Mouse (Mus musculus) E14TG2a.4 (cell line): ENCODE data around the gene Megf11.

Experiments
- CTCF ChIP-seq: conservative IDR thresholded peaks from 2 replicates; pipeline ENCODE4 v1.5.1; 2014; ENCODE audit warnings: low read length
- POU5F1 ChIP-seq: IDR thresholded peaks from 2 replicates; pipeline ENCODE4 v1.6.1; 2014; ENCODE audit warnings: low read length, borderline replicate concordance

DNA sequence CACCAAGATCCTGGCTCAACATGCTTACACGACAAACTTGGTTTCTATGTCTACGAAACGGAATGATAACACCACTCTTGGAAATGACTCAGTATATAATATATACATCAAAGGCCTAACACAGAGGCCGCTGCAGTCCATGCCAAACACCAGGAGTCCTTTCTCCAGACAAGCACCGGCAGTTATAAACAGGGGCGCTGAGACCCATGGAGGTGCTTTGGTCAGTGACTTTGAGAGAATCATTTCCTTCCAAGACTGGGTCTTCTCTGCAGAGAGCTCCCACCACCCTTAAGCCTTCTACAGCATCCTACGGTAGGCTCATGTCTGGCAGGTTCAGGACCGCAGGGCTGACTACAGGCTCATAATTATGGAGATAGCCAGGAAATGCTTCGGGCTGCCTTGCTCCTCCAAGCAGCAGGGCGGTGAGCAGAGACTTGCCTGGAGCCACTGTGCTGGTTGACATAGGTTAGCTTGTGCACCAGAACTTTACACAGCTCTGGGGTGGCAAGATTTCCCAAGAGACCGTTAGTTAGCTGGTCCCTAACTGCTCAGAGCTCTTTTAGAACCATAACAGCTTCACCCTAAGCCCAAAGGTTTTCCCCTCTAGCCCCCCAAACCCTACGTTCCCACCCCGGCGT, 219.8 kb downstream of the Megf11 start:
- no peak for TF ChIP-seq CTCF
- TF ChIP-seq POU5F1: no peak
